Mouse (Mus musculus) intestine, embryonic 16.5 days (tissue): ENCODE measurements at regions not wholly inside any gene's neighbourhood (a gene's known extent, or its start where the extent isn't known, plus 50 kb on each side); places are given as distances from the start of the nearest gene placed in this dataset.

Source experiments
- ATAC-seq: fragments of 200-750 bp; cut with Nextera tagmentation; 2 replicates; pipeline ENCODE4 v1.8.0; 2017; ENCODE audit warnings: moderate TSS enrichment, moderate library complexity
- H3K27ac ChIP-seq: fragments of 300-500 bp; sonication (generic); 2 replicates; pipeline ENCODE4 v1.5.1; 2014; ENCODE audit warnings: mild to moderate bottlenecking, low read length
- H3K27me3 ChIP-seq: fragments of 300-500 bp; sonication (generic); replicated peaks from 2 replicates; pipeline ENCODE4 v1.6.1; 2014; ENCODE audit warnings: low read length, control low read depth, mixed read lengths; ENCODE audit not compliant: control insufficient read depth, insufficient read depth
- H3K36me3 ChIP-seq: fragments of 300-500 bp; sonication (generic); 2 replicates; pipeline ENCODE4 v1.6.1; 2014; ENCODE audit warnings: low read length, control low read depth; ENCODE audit not compliant: control insufficient read depth, insufficient read depth
- H3K4me1 ChIP-seq: fragments of 300-500 bp; sonication (generic); 2 replicates; pipeline ENCODE4 v1.6.1; 2014; ENCODE audit warnings: low read length, control low read depth, mixed read lengths; ENCODE audit not compliant: control insufficient read depth, insufficient read depth
- H3K4me2 ChIP-seq: fragments of 300-500 bp; sonication (generic); 2 replicates; pipeline ENCODE4 v1.6.1; 2014; ENCODE audit warnings: low read depth, low read length, control low read depth
- H3K4me3 ChIP-seq: fragments of 300-500 bp; sonication (generic); 2 replicates; pipeline ENCODE4 v1.5.1; 2014; ENCODE audit warnings: mild to moderate bottlenecking, low read length
- H3K9ac ChIP-seq: fragments of 300-500 bp; sonication (generic); 2 replicates; pipeline ENCODE4 v1.6.1; 2014; ENCODE audit warnings: low read depth, low read length
- H3K9me3 ChIP-seq: fragments of 300-500 bp; sonication (generic); 2 replicates; pipeline ENCODE4 v1.6.1; 2016; ENCODE audit warnings: low read length, control low read depth; ENCODE audit not compliant: control insufficient read depth
- WGBS: fragments of 180-500 bp; shearing (Covaris S2); extraction: QIAGEN DNeasy Blood & Tissue Kit; methylation state at CpG from one replicate; pipeline ENCODE4 v1.1.7; 2014; 5-methylcytosine and 5-hydroxymethylcytosine counted together

DNA sequence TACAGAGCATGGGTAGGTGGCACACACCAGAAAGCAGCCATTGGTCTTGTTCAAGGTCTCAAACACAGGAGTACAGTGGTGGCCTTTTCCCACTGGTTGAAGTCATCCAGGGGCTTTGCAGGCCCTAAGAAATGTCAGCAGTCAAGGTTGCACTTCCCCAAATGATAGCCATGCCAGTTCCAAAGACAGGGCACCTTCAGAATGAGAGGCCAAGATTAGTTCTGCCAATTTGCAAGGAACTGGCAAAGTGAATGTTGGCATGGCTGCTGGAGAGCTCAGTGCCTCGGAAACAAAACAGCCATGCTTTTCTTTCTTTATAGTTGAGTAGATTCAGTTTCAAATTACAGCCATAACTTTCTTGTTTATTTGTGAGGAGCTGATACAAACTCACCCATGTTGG, 57.7 kb upstream of the Thrb start:
- WGBS: 81% methylated on average over 1 of the region's 1 CpGs
- Histone ChIP-seq H3K4me3 (no peak overlapping the region), H3K27me3 (no peaks in the 10 kb centered on the region), H3K4me2 (no peak overlapping the region), H3K9me3 (no peaks in the 10 kb centered on the region), H3K4me1 (no peaks in the 10 kb centered on the region), H3K27ac (no peak overlapping the region), H3K9ac (no peak overlapping the region), H3K36me3 (no peaks in the 10 kb centered on the region)
- no peak for ATAC-seq

DNA sequence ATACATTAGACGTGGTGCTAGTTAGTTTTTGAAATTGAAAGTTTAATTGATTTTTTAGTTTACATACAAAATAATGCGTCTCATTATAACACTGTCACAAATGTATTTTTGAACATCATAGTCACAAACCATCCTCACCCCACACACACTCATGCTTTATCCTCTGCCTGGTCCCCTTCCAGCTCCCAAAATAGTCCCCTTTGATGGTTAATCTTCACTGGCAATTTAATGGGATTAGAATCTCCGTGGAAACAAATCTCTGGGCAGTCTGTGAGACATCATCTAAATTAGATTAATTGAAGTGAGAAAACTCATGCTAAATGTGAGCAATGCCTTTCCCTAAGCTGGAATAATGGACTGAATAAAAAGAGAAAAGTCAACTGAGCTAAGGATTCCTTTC, 54.0 kb upstream of the Thrb start:
- H3K27ac ChIP-seq: no peak overlapping the region
- ATAC-seq: no peak
- no peaks in the 10 kb centered on the region for H3K27me3 ChIP-seq
- H3K4me3 ChIP-seq: no peak overlapping the region
- 57% methylated on average over 3 of the region's 3 CpGs for WGBS
- no peak overlapping the region for H3K4me2 ChIP-seq
- no peaks in the 10 kb centered on the region for H3K36me3 ChIP-seq
- no peaks in the 10 kb centered on the region for H3K4me1 ChIP-seq
- H3K9ac ChIP-seq: no peak overlapping the region
- H3K9me3 ChIP-seq: no peaks in the 10 kb centered on the region

DNA sequence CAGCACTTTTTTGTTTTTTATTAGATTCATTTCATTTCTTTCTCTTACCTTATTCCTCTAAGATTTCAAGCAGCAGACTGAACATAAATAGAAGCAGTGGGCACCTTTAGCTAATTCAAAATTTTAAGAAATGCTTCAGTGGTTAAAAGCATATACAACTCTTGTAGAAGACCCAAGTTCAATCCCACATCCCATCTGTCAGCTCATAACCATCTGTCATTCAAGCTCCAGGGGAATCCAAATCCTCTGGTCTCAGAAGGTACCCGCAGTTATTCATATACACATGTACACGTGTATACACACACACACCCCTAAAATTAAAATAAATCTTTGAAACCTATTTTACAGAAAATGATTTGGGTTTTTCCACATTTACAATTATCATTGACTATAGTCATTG, 52.9 kb upstream of the Thrb start:
- ATAC-seq: no peak

More for the DNA sequence above, 52.9 kb upstream of the Thrb start:
- Histone ChIP-seq H3K4me1 (no peaks in the 10 kb centered on the region), H3K4me2 (no peak overlapping the region), H3K27ac (no peak overlapping the region), H3K9me3 (no peaks in the 10 kb centered on the region), H3K27me3 (no peaks in the 10 kb centered on the region), H3K4me3 (no peak overlapping the region), H3K36me3 (no peaks in the 10 kb centered on the region), H3K9ac (no peak overlapping the region)
- WGBS: 73% methylated on average over 2 of the region's 2 CpGs
